ENCODE assay signal across 8 mouse cellular contexts in the genomic region with DNA sequence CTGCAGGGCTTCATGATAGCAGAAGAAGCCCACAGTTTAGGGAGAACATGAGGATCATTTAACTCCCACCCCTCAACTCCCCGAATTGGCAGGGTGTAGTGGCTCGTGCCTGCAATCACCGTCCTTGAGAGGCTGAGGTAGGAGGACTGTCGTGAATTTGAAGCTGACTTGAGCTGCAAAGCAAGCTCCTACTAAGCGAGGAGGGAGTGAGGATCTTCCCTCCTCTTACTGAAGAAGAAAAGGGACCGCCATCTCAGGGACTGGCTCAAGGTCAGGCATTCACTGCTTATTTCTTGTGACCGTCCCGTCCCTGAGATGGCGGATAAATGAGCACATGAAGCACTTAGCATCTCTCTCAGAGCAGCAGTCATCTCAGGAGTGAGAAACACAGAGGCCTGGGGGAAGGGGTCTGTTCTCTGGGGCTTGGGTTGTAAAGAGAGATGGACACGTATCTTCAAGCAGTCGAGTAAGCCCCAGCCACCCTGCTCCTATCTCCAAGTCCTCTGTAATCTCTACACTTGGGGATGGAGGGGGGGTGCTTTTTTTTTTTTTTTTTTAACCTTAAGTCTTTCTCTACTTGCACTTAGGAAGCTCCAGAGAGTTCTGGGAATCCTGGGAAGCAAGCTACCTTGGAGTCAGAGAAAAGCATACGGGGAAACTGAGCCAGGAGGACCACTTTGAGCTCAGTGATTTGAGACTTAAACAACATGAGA. TPM values are rescaled to one million over a fixed set of nuclear protein-coding genes. Genes with fewer than 3 reads are reported as not detected.
DNase-seq lines count a peak whose midpoint lies in the region; ATAC-seq and TF ChIP-seq lines count a peak whose summit lies in the region.

No protein-coding gene starts in this region.

- peak overlapping the region; percentile 100 for H3K27ac ChIP-seq in gastrocnemius, adult 2 months
- peak overlapping the region; percentile 82 for H3K27ac ChIP-seq in testis, adult 2 months (ENCODE audit: control insufficient read depth, insufficient read depth, low read depth, low read length)
- H3K27ac ChIP-seq in liver, embryonic 13.5 days, result peak overlapping the region; percentile 81

- no peaks in the 10 kb centered on the region for H3K36me3 ChIP-seq in testis, adult 2 months (ENCODE audit: control insufficient read depth, insufficient read depth, low read length)
- H3K36me3 ChIP-seq in liver, embryonic 13.5 days, result no peaks in the 10 kb centered on the region

- intact Hi-C loops in gastrocnemius, adult 2 months (cut with DNase I), result no loop called here

- no peaks in the 10 kb centered on the region for H3K9me3 ChIP-seq in liver, embryonic 13.5 days (replicated peaks)

- peak overlapping the region; percentile 87 for H3K4me3 ChIP-seq in gastrocnemius, adult 2 months
- H3K4me3 ChIP-seq in testis, adult 2 months (ENCODE audit: control insufficient read depth, low read depth, low read length), result no peak overlapping the region
- peak overlapping the region; percentile 50 for H3K4me3 ChIP-seq in liver, embryonic 13.5 days (replicated peaks)

- peak overlapping the region; percentile 76 for H3K4me2 ChIP-seq in liver, embryonic 13.5 days

- 42% methylated on average over 12 of the region's 12 CpGs for WGBS in liver, embryonic 13.5 days (ENCODE audit: insufficient replicate concordance)

- TF ChIP-seq POLR2A in testis, adult 2 months (IDR thresholded peaks at IDR 0.05; ENCODE audit: control insufficient read depth, low read depth, low read length), result no peak

- ATAC-seq in liver, embryonic 13.5 days (ENCODE audit: low read depth), result no peak

- H3K4me1 ChIP-seq in testis, adult 2 months (ENCODE audit: control insufficient read depth, insufficient read depth, low read length), result peaks cover 30% of the 10 kb centered on the region
- peaks cover 74% of the 10 kb centered on the region for H3K4me1 ChIP-seq in liver, embryonic 13.5 days (replicated peaks)

- peak; percentile 29 for DNase-seq in gastrocnemius, adult 2 months
- DNase-seq in gastrocnemius, postnatal 25 days, result no peak
- DNase-seq in testis, postnatal 14 days (ENCODE audit: low spot score), result no peak
- no peak for DNase-seq in liver, embryonic 13.5 days
- DNase-seq in layer of hippocampus, postnatal 14 days (ENCODE audit: low spot score in 2 of 2), result no peak
- no peak for DNase-seq in ovary, postnatal 10 days (ENCODE audit: low spot score)
- no peak for DNase-seq in embryo, embryonic 10 days (ENCODE audit: low spot score)

- no peaks in the 10 kb centered on the region for H3K27me3 ChIP-seq in testis, adult 2 months (ENCODE audit: control insufficient read depth, insufficient read depth, low read length)
- H3K27me3 ChIP-seq in liver, embryonic 13.5 days, result no peaks in the 10 kb centered on the region

- peak overlapping the region; percentile 57 for H3K9ac ChIP-seq in liver, embryonic 13.5 days

- no peak for TF ChIP-seq CTCF in gastrocnemius, adult 2 months (IDR thresholded peaks at IDR 0.05)
- no peak for TF ChIP-seq CTCF in testis, adult 2 months (IDR thresholded peaks at IDR 0.05; ENCODE audit: control insufficient read depth, insufficient read depth, insufficient replicate concordance, low read depth, low read length)

RNA-seq across cellular contexts. Expression of a gene that starts 1.1 kb away (rescaled TPM):
- 100 to 1,000 TPM in 1 of 2 experiments, 10 to 100 TPM in 1; 56.3 to 152 TPM for total RNA-seq in gastrocnemius, adult 2 months (2021)
- 100 to 1,000 TPM in 1 of 2 experiments, 10 to 100 TPM in 1; 98.0 to 119 TPM for total RNA-seq in gastrocnemius, postnatal 25 days (2021)
- 34.7 and 38.6 TPM in 2 replicates for polyA plus RNA-seq in testis, adult 2 months (2012; rRNA removed)
- 0.59 and 1.0 TPM in 2 replicates for polyA plus RNA-seq in liver, embryonic 13.5 days (2015; fragmentation: Nextera tagmentation; extraction: Ambion mirVana)
- 10 to 100 TPM; 53.3 to 65.3 TPM for total RNA-seq in layer of hippocampus, postnatal 14 days (2021)

RNA-seq across cellular contexts. Expression of a gene that starts 19.1 kb away (rescaled TPM):
- 10 to 100 TPM; 51.8 to 69.4 TPM for total RNA-seq in gastrocnemius, adult 2 months (2021)
- 10 to 100 TPM; 51.3 to 63.6 TPM for total RNA-seq in gastrocnemius, postnatal 25 days (2021)
- polyA plus RNA-seq in testis, adult 2 months (2012; rRNA removed), result 138 and 143 TPM in 2 replicates
- polyA plus RNA-seq in liver, embryonic 13.5 days (2015; fragmentation: Nextera tagmentation; extraction: Ambion mirVana), result 6.8 and 6.9 TPM in 2 replicates
- total RNA-seq in layer of hippocampus, postnatal 14 days (2021), result 100 to 1,000 TPM; 149 to 161 TPM

RNA-seq across cellular contexts. Expression of a gene that starts 28.5 kb away (rescaled TPM):
- total RNA-seq in gastrocnemius, adult 2 months (2021), result 10 to 100 TPM; 17.4 to 21.9 TPM
- total RNA-seq in gastrocnemius, postnatal 25 days (2021), result 10 to 100 TPM; 13.9 to 15.0 TPM
- 22.0 and 24.9 TPM in 2 replicates for polyA plus RNA-seq in testis, adult 2 months (2012; rRNA removed)
- 13.3 and 16.1 TPM in 2 replicates for polyA plus RNA-seq in liver, embryonic 13.5 days (2015; fragmentation: Nextera tagmentation; extraction: Ambion mirVana)
- total RNA-seq in layer of hippocampus, postnatal 14 days (2021), result 10 to 100 TPM; 56.7 to 59.7 TPM

RNA-seq across cellular contexts. Expression of a gene that starts 35.8 kb away (rescaled TPM):
- total RNA-seq in gastrocnemius, adult 2 months (2021), result 10 to 100 TPM; 78.8 to 96.8 TPM
- total RNA-seq in gastrocnemius, postnatal 25 days (2021), result 10 to 100 TPM; 75.4 to 89.1 TPM
- polyA plus RNA-seq in testis, adult 2 months (2012; rRNA removed), result 14.4 and 18.9 TPM in 2 replicates
- polyA plus RNA-seq in liver, embryonic 13.5 days (2015; fragmentation: Nextera tagmentation; extraction: Ambion mirVana), result 8.8 and 9.8 TPM in 2 replicates
- 1,000 to 10,000 TPM; 1,264 to 1,291 TPM for total RNA-seq in layer of hippocampus, postnatal 14 days (2021)

RNA-seq across cellular contexts. Expression of a gene that starts 47.0 kb away (rescaled TPM):
- total RNA-seq in gastrocnemius, adult 2 months (2021), result 10 to 100 TPM; 52.0 to 58.4 TPM
- 10 to 100 TPM; 42.7 to 46.9 TPM for total RNA-seq in gastrocnemius, postnatal 25 days (2021)
- polyA plus RNA-seq in testis, adult 2 months (2012; rRNA removed), result 96.6 and 106 TPM in 2 replicates
- polyA plus RNA-seq in liver, embryonic 13.5 days (2015; fragmentation: Nextera tagmentation; extraction: Ambion mirVana), result 27.6 and 36.0 TPM in 2 replicates
- total RNA-seq in layer of hippocampus, postnatal 14 days (2021), result 100 to 1,000 TPM; 109 to 110 TPM
